Mouse (Mus musculus) liver, embryonic 14.5 days (tissue): ENCODE results near the gene Slc9a3.

Experiments used
- CTCF ChIP-seq: IDR thresholded peaks from 2 replicates; pipeline ENCODE4 v1.5.1; 2016; ENCODE audit warnings: antibody characterized with exemption, low read depth, control low read depth
- EP300 ChIP-seq: IDR thresholded peaks from 2 replicates; pipeline ENCODE4 v1.6.1; 2016; ENCODE audit warnings: antibody characterized with exemption, low read depth

- no peak for TF ChIP-seq CTCF
- TF ChIP-seq EP300 = no peak
Observed at GRCm38 (mm10) chr13:74098913-74099312, 22.3 kb upstream of the Slc9a3 start.
